Mouse (Mus musculus) 3134 (cell line): ENCODE results near the gene Gm32802.
"Not testable (repeated sequence)": the region's sequence is repeated elsewhere in the genome, so short reads cannot be mapped to it uniquely, and the experiment has no call there.

Source experiments
- DNase-seq: peaks from one replicate; pipeline ENCODE4 v3.0.0-alpha.2; 2011; ENCODE audit warnings: low spot score; ENCODE audit not compliant: insufficient read length; ENCODE audit errors: extremely low read depth

The Gm32802 gene

DNA sequence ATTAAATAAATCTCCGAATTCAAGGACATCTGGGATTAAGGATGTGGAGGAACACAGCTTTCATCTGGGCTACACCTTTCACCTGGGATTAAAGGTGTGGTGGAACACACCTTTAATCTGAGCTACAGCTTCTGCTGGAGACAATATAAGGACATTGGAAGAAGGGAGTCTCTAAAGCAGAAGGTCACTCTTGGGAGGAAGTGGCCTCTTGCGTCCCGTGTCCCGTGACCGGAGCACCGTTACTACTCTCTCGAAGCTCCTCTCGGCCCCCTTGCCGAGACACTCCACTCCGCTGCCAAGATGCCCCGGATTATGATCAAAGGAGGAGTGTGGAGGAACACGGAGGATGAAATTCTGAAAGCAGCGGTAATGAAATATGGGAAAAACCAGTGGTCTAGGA, at the start of gene Gm32802:
Gene Gm32802 (plus strand): TSS at position 301 of the 400 bp plus-strand sequence.
- DNase-seq = not testable (repeated sequence)

DNA sequence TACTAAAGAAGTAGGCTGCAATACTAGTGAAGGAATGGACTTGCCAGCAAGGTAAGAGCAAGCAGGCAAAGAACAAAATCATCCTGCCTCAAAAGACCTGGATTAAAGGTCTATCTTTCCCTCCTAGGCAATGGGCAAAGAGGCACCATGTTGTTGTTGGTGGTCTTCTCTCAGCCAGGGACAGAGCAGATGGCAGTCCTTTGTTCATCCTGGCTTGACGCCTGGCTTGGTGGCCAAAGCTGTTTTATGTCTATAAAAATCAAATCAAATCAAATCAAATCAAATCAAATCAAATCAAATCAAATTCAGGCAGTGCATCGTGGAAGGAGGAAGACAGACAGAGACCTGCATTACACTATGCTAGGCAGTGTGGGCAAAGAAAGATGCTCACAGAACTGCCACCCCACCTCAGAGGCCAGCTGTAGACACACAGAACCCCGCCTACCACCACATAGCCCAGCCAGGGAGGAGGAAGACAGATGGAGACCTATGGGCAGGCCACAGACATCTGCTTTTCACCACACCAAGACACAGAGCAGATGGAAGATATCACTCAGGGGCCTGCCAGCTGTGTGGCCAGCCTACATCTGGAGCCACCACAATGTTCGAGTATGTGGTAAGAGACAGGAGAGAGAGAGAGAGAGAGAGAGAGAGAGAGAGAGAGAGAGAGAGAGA, 42.6 kb upstream of the Gm32802 start:
- not testable (repeated sequence) for DNase-seq

DNA sequence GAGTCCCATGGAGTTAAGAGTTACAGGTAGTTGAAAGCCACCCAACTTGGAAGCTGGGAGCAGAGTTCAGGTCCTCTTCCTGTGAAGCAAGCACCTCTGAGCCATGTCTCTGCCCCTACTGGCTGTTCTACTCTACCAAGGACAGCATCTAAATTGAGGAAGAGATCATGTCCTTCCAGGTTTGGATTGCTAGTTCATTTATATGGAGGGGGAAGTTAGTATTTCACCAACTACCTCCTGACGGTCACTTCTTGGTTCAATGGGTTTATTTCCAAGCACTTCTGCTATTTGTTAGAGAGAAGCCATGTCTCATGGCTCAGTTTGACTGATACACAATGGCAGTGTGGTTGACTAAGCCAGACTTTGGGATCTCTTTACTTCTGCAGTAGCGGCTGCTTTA, 30.9 kb upstream of the Gm32802 start:
- not testable (repeated sequence) for DNase-seq

DNA sequence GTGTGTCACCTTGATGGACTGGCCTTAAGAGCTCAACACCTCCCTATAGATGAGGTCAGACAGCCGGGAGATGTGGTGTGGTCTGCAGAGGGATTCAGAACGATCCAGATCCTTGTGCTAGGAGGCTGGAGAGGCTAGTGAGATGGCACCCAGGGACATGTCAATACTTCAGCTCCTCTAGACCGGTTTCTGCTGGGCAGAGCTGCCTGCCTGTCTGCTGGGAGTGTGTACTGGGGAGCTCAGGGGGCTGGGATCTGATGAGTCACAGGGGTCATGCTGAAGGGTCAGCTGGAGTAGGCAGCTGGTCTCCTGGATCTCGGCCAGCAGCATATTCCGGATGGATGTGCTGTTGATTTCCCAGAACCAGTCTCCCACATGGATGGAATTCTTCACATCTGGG, 25.9 kb upstream of the Gm32802 start:
- not testable (repeated sequence) for DNase-seq

DNA sequence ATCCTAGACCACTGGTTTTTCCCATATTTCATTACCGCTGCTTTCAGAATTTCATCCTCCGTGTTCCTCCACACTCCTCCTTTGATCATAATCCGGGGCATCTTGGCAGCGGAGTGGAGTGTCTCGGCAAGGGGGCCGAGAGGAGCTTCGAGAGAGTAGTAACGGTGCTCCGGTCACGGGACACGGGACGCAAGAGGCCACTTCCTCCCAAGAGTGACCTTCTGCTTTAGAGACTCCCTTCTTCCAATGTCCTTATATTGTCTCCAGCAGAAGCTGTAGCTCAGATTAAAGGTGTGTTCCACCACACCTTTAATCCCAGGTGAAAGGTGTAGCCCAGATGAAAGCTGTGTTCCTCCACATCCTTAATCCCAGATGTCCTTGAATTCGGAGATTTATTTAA, 17.8 kb upstream of the Gm32802 start, which contains the start of gene Gm32717:
Gene Gm32717 (minus strand): TSS at position 101 of the 400 bp plus-strand sequence.
- DNase-seq = not testable (repeated sequence)

DNA sequence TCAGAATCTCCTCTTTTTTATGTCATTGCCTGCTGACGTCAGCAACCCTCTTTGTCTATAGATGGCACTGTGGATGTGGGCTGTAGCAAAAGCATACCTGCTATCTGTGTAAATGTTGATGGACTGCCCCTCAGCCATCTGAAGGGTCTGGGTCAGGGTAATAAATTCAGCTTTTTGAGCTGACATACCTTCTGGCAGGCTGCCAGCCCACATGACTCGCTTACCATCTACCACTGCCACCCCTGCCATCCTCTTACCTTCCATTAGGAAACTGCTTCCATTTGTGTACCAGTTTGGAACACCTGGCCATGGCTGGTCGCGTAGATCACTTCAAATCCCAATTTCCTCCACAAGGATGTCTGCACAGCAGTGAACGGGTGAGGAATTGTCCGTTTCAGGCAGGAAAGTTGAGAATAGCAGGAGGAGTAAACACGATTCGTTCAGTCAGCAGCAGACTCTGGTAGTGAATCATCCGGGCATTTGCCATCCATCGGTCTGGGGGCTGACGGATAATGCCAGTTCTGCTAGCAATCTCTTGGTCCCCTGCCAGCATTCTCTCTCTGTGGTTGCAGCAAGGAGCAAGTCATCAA, 9.4 kb upstream of the Gm32802 start:
- not testable (repeated sequence) for DNase-seq

DNA sequence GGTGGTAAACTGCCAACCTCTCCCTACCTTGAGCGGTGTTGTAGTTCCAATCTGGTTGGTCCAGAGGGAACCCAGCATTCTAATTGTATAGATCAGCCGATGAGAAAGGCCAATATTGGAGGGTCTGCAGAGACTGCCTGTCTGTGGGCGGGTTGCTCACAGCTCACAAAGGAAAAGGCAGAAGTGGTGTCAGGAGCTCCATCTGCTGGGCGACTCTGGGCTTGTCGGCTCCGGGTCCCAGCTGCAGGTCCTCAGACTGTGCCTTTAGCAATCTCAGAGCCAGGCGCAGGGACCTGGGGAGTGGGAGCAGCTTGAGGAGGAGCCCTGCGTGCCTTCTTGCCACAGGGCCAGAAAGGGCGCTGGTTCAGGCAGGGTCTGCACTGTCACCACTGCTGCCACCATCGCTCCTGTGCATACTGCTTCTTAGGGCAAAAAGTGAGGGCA, 7.6 kb upstream of the Gm32802 start:
- DNase-seq = peak; percentile 13

DNA sequence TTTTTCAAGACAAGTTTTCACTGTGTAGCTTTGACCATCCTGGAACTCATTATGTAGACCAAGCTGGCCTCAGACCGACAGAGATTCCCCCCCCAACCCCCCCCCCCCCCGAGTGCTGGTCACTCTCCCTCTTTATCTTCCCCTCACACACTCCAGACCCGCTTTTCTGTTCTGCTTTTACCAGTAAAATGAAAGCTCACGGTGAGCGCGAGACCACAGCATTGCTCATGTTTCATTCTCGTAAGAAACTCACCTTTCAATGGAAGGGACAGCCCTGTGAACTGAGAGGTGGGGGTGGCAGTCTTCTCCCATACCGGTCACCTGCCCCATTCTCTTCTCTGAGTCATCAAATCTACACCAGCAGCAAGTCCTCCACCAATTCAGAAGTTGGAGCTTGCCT, 10.3 kb downstream of the Gm32802 start:
- DNase-seq = not testable (repeated sequence)

DNA sequence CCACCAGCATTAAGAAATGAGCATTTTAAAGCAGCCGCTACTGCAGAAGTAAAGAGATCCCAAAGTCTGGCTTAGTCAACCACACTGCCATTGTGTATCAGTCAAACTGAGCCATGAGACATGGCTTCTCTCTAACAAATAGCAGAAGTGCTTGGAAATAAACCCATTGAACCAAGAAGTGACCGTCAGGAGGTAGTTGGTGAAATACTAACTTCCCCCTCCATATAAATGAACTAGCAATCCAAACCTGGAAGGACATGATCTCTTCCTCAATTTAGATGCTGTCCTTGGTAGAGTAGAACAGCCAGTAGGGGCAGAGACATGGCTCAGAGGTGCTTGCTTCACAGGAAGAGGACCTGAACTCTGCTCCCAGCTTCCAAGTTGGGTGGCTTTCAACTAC, 12.9 kb downstream of the Gm32802 start:
- not testable (repeated sequence) for DNase-seq

DNA sequence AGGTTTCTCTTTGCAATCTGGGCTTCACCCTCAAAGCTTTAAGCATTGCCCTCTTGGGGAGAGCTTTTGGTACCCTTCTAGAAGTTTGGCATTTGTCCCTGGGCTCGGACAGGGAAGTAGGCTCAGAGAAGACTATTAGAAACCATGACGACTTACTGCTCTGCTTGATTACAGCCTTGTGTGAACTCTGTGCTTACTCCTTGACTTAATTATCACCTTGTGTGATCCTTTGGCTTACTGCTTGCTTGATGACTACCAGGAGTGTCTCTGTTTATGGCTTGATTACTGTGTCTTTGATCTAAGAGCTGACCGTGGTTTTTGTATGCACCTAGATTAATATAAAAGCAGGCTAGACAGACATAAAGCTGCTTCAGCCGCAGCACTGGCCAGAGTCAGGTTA, 19.6 kb downstream of the Gm32802 start:
- not testable (repeated sequence) for DNase-seq

DNA sequence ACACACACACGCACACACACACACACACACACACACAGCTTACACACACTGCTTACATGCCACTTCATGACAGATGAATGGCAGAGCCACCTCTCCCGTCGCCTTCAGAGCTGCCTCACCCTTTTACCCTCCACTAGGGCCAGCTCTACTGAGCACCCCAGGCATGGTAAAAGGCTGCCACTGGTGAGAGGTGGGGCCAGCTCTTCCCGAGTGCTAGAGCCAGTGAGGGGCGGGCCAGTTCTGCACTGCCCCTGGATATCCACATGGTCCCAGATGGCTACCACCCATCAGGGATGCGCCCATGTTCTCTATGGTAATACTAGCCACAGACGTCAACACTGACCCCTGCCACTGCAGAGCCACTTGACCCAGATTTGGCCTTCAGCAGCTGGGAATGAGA, 24.1 kb downstream of the Gm32802 start:
- DNase-seq = not testable (repeated sequence)

DNA sequence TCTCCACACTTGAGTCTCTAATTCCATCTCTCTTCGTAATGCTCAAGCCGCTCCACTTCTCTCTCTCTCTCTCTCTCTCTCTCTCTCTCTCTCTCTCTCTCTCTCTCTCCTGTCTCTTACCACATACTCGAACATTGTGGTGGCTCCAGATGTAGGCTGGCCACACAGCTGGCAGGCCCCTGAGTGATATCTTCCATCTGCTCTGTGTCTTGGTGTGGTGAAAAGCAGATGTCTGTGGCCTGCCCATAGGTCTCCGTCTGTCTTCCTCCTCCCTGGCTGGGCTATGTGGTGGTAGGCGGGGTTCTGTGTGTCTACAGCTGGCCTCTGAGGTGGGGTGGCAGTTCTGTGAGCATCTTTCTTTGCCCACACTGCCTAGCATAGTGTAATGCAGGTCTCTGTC, 24.5 kb downstream of the Gm32802 start:
- not testable (repeated sequence) for DNase-seq

DNA sequence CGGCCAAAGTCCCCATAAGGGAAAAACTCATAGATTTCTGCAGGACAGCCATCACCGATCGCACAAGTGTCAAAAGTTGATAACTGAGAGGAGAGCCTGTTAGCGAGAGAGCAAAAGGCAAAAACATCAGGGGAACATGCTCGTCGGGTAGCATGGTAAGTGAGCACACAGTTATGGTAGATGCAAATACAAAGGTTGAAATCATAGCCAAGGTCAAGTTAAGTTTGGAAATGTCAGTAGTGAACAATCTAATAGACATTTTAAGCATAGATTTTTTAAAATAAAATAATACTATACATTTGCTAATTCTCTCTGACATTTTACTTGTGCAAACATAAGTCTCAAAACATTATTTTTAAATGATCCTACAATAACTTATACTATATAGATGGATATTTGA, 36.5 kb downstream of the Gm32802 start, which contains the start of gene Iltifb:
Gene Iltifb (minus strand): TSS at position 101 of the 400 bp plus-strand sequence.
- DNase-seq = no peak

DNA sequence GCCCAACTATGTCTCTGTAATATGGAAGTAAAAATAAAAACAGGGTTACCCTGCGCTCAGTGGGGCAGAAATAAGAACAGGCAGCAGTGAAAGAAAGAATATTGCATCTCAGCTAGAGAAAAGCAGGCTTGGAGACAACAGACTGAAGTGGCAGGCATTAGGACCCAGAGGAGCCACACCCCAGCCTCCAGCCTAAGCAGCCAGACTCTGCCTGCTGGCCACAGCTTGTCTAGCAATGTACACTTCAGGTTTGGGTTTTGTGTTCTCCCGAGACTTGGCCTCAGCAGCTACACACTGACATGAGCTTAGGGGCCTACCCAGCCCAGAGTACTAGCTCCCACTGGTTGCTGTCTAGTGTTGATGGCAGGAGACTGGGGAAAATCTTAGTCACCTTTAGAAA, 43.6 kb downstream of the Gm32802 start:
- not testable (repeated sequence) for DNase-seq
